Mouse (Mus musculus) megakaryocyte progenitor cell, adult 5-6 weeks (primary cell): ENCODE data around the gene Soat2. TPM values are rescaled to one million over a fixed set of nuclear protein-coding genes. Genes with fewer than 3 reads are reported as not detected.

ENCODE experiments used
- total RNA-seq, 2 experiments: library from RNA; stranded (forward) in 1 of 2; stranded (reverse) in 1 of 2; fragments of 157-497, 149-512 nt in 1 of 2; fragments of 200-1000 nt in 1 of 2; gene quantifications; 2 replicates each; pipeline versions ENCODE4 v1.2.3 to v1.2.4; 2015 to 2017

The Soat2 gene
- total RNA-seq, 2 experiments from 2014 or later = 1.2 to 1.9 TPM

Other genes starting within 250 kb of the Soat2 start
- 0.52 TPM in 1 of 2 replicates, not detected in the other for gene Krt4, start 225.8 kb upstream of the Soat2 start, total RNA-seq (2015)
- gene Krt4, start 225.8 kb upstream of the Soat2 start, total RNA-seq (2017) = not detected in 2 replicates
- gene Krt79, start 210.2 kb upstream of the Soat2 start, total RNA-seq (2015) = not detected in 2 replicates
- not detected in 2 replicates for gene Krt79, start 210.2 kb upstream of the Soat2 start, total RNA-seq (2017)
- gene Krt78, start 196.2 kb upstream of the Soat2 start, total RNA-seq (2015) = not detected in 2 replicates
- not detected in 2 replicates for gene Krt78, start 196.2 kb upstream of the Soat2 start, total RNA-seq (2017)
- gene Krt8, start 146.0 kb upstream of the Soat2 start, total RNA-seq (2015) = 0.12 and 0.73 TPM in 2 replicates
- 0.12 and 0.44 TPM in 2 replicates for gene Krt8, start 146.0 kb upstream of the Soat2 start, total RNA-seq (2017)
- gene Krt18, start 122.3 kb upstream of the Soat2 start, total RNA-seq (2015) = 7.9 and 11.8 TPM in 2 replicates
- gene Krt18, start 122.3 kb upstream of the Soat2 start, total RNA-seq (2017) = 12.0 and 14.6 TPM in 2 replicates
- 163 and 180 TPM in 2 replicates for gene Eif4b, start 76.8 kb upstream of the Soat2 start, total RNA-seq (2015)
- 394 and 459 TPM in 2 replicates for gene Eif4b, start 76.8 kb upstream of the Soat2 start, total RNA-seq (2017)
- not detected in 2 replicates for gene Tns2, start 50.1 kb upstream of the Soat2 start, total RNA-seq (2015)
- not detected in 2 replicates for gene Tns2, start 50.1 kb upstream of the Soat2 start, total RNA-seq (2017)
- gene Spryd3, start 14.3 kb upstream of the Soat2 start, total RNA-seq (2015) = 2.9 and 3.2 TPM in 2 replicates
- 11.5 and 17.9 TPM in 2 replicates for gene Spryd3, start 14.3 kb upstream of the Soat2 start, total RNA-seq (2017)
- not detected in 2 replicates for gene Igfbp6, start 6.2 kb upstream of the Soat2 start, total RNA-seq (2015)
- not detected in 2 replicates for gene Igfbp6, start 6.2 kb upstream of the Soat2 start, total RNA-seq (2017)
- gene Zfp740, start 52.7 kb downstream of the Soat2 start, total RNA-seq (2015) = 19.7 and 28.7 TPM in 2 replicates
- gene Zfp740, start 52.7 kb downstream of the Soat2 start, total RNA-seq (2017) = 28.3 and 29.5 TPM in 2 replicates
- gene Csad, start 54.2 kb downstream of the Soat2 start, total RNA-seq (2015) = 6.3 and 10.2 TPM in 2 replicates
- gene Csad, start 54.2 kb downstream of the Soat2 start, total RNA-seq (2017) = 6.4 and 8.1 TPM in 2 replicates
- 26.6 and 29.2 TPM in 2 replicates for gene Itgb7, start 81.4 kb downstream of the Soat2 start, total RNA-seq (2015)
- gene Itgb7, start 81.4 kb downstream of the Soat2 start, total RNA-seq (2017) = 36.7 and 44.6 TPM in 2 replicates
- 4.1 and 4.8 TPM in 2 replicates for gene Rarg, start 107.0 kb downstream of the Soat2 start, total RNA-seq (2015)
- gene Rarg, start 107.0 kb downstream of the Soat2 start, total RNA-seq (2017) = 3.9 and 4.2 TPM in 2 replicates
- not detected in 2 replicates for gene Gm9918, start 120.0 kb downstream of the Soat2 start, total RNA-seq (2015)
- gene Gm9918, start 120.0 kb downstream of the Soat2 start, total RNA-seq (2017) = not detected in 2 replicates
- gene Mfsd5, start 128.9 kb downstream of the Soat2 start, total RNA-seq (2015) = 28.2 and 33.0 TPM in 2 replicates
- 17.8 and 25.5 TPM in 2 replicates for gene Mfsd5, start 128.9 kb downstream of the Soat2 start, total RNA-seq (2017)
- 33.9 and 34.8 TPM in 2 replicates for gene Espl1, start 145.7 kb downstream of the Soat2 start, total RNA-seq (2015)
- 15.0 and 19.2 TPM in 2 replicates for gene Espl1, start 145.7 kb downstream of the Soat2 start, total RNA-seq (2017)
- gene Pfdn5, start 175.6 kb downstream of the Soat2 start, total RNA-seq (2015) = 345 and 346 TPM in 2 replicates
- 343 and 379 TPM in 2 replicates for gene Pfdn5, start 175.6 kb downstream of the Soat2 start, total RNA-seq (2017)
- gene Myg1, start 181.2 kb downstream of the Soat2 start, total RNA-seq (2015) = 26.5 and 28.4 TPM in 2 replicates
- 56.4 and 58.5 TPM in 2 replicates for gene Myg1, start 181.2 kb downstream of the Soat2 start, total RNA-seq (2017)
- gene Aaas, start 200.2 kb downstream of the Soat2 start, total RNA-seq (2015) = 103 and 110 TPM in 2 replicates
- gene Aaas, start 200.2 kb downstream of the Soat2 start, total RNA-seq (2017) = 141 and 151 TPM in 2 replicates
- not detected in 2 replicates for gene Sp7, start 216.7 kb downstream of the Soat2 start, total RNA-seq (2015)
- gene Sp7, start 216.7 kb downstream of the Soat2 start, total RNA-seq (2017) = not detected in 2 replicates